Mouse (Mus musculus): ENCODE data around the gene Zfp729b. TPM values are rescaled to one million over a fixed set of nuclear protein-coding genes. Genes with fewer than 3 reads are reported as not detected.

The Zfp729b gene
- 5.5 and 5.8 TPM in 2 replicates for polyA plus RNA-seq (2015; fragmentation: Nextera tagmentation; extraction: Ambion mirVana)

DNA sequence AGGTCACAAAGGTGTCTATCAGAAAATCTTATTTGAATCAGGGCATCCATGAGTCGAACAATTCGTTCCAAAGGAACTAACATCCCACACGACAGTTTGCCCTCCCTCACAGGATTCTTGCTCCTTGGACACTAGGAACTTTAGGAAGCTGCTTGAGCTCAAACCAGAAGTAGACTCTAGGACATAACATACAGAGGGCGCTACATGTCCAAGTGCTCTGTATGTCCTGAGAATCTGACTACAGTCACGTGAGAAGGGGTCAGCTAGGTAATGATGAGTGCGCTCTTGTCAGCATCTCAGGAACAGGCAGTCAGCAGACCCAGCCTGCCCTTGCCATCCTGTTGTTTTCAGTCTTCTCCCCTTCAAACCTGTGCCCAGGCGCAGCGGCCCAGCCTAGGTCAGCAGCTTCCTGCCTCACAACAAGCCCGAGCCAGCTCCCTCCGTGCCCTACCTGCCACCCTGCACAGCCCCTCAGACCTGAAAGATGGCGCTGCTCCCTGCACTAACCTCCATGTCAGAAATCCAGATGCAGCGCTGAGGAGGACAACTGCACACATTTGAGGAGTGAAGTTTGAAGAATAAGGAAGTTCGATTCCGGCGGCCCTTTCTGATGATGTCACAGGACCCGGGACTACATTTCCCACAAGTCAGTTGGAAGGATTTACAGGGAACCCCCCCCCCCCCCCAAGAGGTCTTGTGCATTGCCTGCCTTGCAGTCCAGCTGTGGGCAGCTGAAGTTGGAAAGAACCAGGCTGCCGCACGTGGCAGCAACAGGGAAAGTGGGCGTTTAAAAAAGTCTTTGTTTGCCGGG, at the start of gene Zfp729b:
TSS of gene Zfp729b (minus strand) at position 642 of the 811 bp plus-strand sequence.
- peak within 1 kb of the TSS; percentile 74 for H3K27ac ChIP-seq (ENCODE audit: low read length)
- no peaks in the 10 kb centered on the region for H3K27me3 ChIP-seq (ENCODE audit: control insufficient read depth, insufficient read depth, low read depth, low read length)
- 0 out of 2 replicates have a peak, but pooled peaks cover 2% of the 10 kb centered on the region for H3K36me3 ChIP-seq (ENCODE audit: control insufficient read depth, insufficient read depth, low read length)
- H3K4me3 ChIP-seq (ENCODE audit: low read depth, low read length) = peak within 1 kb of the TSS; percentile 76
- H3K9me3 ChIP-seq (replicated peaks; ENCODE audit: control insufficient read depth, low read length, poor library complexity, severe bottlenecking) = no peaks in the 10 kb centered on the region; the same call in 1 of the 2 replicates
- H3K4me1 ChIP-seq (ENCODE audit: control insufficient read depth, insufficient read depth, low read length) = peaks cover 7% of the 10 kb centered on the region
- H3K4me2 ChIP-seq (ENCODE audit: low read length) = peak within 1 kb of the TSS; percentile 71
- ATAC-seq = peak; percentile 97
- peak within 1 kb of the TSS; percentile 73 for H3K9ac ChIP-seq (ENCODE audit: low read depth, low read length)
- 2% methylated on average over 20 of the region's 20 CpGs for WGBS

DNA sequence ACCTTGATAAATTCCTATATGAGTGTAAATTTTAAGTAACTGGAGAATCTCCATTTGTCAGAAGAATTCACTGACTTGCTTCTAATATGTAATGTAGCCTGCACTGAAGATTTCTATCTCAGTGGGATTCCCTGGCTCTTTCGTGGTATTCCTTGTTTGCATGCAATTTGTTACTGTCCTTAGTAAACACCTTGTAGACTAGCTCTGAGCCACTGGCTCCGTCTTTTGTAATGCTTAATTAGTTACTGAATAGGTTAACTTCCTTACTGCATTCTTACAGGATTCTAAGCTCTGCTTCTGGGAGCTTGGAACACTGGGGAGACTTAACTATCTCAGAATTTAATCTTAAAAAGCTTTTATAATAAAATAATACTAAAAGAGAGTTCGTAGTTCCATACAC, 43.0 kb upstream of the Zfp729b start:
- no peaks in the 10 kb centered on the region for H3K36me3 ChIP-seq (ENCODE audit: control insufficient read depth, insufficient read depth, low read length)
- no peak overlapping the region for H3K4me3 ChIP-seq (ENCODE audit: low read depth, low read length)
- no peaks in the 10 kb centered on the region for H3K4me1 ChIP-seq (ENCODE audit: control insufficient read depth, insufficient read depth, low read length)
- no peak overlapping the region for H3K9ac ChIP-seq (ENCODE audit: low read depth, low read length)
- no peaks in the 10 kb centered on the region for H3K9me3 ChIP-seq (replicated peaks; ENCODE audit: control insufficient read depth, low read length, poor library complexity, severe bottlenecking)
- ATAC-seq = no peak
- WGBS = 37% methylated on average over 3 of the region's 3 CpGs
- no peak overlapping the region for H3K27ac ChIP-seq (ENCODE audit: low read length)
- H3K27me3 ChIP-seq (ENCODE audit: control insufficient read depth, insufficient read depth, low read depth, low read length) = no peaks in the 10 kb centered on the region
- no peak overlapping the region for H3K4me2 ChIP-seq (ENCODE audit: low read length)

DNA sequence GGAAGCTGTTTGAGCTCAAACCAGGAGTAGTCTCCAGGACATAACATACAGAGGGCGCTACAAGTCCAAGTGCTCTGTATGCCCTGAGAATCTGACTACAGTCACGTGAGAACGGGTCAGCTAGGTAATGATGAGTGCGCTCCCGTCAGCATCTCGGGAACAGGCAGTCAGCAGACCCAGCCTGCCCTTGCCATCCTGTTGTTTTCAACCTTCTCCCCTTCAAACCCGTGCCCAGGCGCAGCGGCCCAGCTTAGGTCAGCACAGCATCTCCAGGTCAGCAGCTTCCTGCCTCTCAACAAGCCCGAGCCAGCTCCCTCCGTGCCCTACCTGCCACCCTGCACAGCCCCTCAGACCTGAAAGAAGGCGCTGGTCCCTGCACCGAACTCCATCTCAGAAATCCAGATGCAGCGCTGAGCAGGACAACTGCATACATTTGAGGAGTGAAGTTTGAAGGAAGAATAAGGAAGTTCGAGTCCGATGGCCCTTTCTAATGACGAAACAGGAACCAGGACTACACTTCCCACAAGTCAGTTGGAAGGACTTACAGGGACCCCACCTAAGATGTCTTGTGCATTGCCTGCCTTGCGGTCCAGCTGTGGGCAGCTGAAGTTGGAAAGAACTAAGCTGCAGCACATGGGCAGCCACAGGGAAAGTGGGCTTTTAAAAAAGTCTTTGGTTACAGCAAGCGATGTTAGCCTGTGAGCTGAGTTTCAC, 27.9 kb upstream of the Zfp729b start, which contains the start of the genes Gm49345 and Zfp729a:
TSS of gene Gm49345 (minus strand) at position 476 of the 714 bp plus-strand sequence.
TSS of gene Zfp729a (minus strand) at position 498 of the 714 bp plus-strand sequence.
- peak within 1 kb of the TSS; percentile 57 for H3K4me2 ChIP-seq (ENCODE audit: low read length)
- peak within 1 kb of the TSS; percentile 81 for H3K4me3 ChIP-seq (ENCODE audit: low read depth, low read length)
- H3K9me3 ChIP-seq (replicated peaks; ENCODE audit: control insufficient read depth, low read length, poor library complexity, severe bottlenecking) = no peaks in the 10 kb centered on the region
- no peaks in the 10 kb centered on the region for H3K36me3 ChIP-seq (ENCODE audit: control insufficient read depth, insufficient read depth, low read length)
- ATAC-seq = peak; percentile 99
- WGBS = 0% methylated on average over 19 of the region's 19 CpGs
- H3K27me3 ChIP-seq (ENCODE audit: control insufficient read depth, insufficient read depth, low read depth, low read length) = no peaks in the 10 kb centered on the region
- H3K9ac ChIP-seq (ENCODE audit: low read depth, low read length) = peak within 1 kb of the TSS; percentile 70
- peaks cover 5% of the 10 kb centered on the region for H3K4me1 ChIP-seq (ENCODE audit: control insufficient read depth, insufficient read depth, low read length)
- peak within 1 kb of the TSS; percentile 63 for H3K27ac ChIP-seq (ENCODE audit: low read length)

DNA sequence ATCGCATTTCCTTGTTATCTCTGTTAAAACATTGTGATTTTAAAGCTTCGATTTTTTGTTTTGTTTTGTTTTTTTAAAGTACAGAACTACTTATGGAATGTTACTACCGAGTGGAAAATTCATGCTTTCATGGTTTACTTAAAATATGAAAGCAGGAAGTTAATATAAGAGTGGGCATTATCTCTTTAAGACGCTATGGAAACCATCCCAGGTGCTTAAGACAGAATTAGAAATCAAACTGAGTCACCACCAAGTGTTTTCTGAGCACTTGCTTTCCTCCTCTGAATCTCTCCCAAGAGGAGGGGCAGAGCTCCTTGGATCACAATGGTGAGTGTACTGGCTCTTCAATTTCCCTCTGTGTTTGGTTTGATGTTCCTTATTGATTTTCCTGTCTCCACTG, 601 bp upstream of the Zfp729b start:
- Histone ChIP-seq H3K36me3 (ENCODE audit: control insufficient read depth, insufficient read depth, low read length) (0 out of 2 replicates have a peak, but pooled peaks cover 2% of the 10 kb centered on the region), H3K4me2 (ENCODE audit: low read length) (no peak overlapping the region), H3K27ac (ENCODE audit: low read length) (no peak overlapping the region), H3K27me3 (ENCODE audit: control insufficient read depth, insufficient read depth, low read depth, low read length) (no peaks in the 10 kb centered on the region), H3K9me3 (replicated peaks; ENCODE audit: control insufficient read depth, low read length, poor library complexity, severe bottlenecking) (no peaks in the 10 kb centered on the region; the same call in 1 of the 2 replicates), H3K9ac (ENCODE audit: low read depth, low read length) (no peak overlapping the region), H3K4me3 (ENCODE audit: low read depth, low read length) (no peak overlapping the region), H3K4me1 (ENCODE audit: control insufficient read depth, insufficient read depth, low read length) (peaks cover 7% of the 10 kb centered on the region)
- ATAC-seq = no peak; the same call in 1 of the 2 replicates
- 94% methylated on average over 4 of the region's 4 CpGs for WGBS

DNA sequence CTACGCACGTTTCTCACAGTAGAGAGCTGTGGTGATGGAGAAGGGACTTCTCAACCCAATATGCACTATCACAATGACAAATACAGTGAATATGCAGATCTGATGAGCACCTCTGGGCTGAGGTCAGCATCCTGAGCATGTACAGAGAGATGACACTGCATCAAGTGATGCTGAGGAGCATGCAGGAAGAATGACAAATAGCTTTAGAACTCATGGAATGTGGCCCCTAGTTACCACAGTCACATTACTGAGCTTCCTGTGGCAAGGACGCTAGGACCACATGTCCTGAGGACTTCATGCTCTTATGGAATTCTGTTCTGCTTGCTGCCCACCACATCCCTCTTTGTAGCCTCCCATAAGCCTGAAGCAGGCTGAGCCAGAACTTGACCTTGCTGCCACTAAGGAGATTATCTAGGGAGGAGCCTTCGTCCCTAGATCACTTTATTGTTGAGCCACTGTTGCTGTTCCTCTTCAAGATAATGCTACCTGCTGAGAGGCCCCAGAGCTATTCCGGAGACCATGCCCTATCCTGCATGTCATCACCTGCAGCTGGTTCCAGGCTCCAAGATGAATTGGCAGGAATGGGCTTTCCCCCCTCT, 36.8 kb downstream of the Zfp729b start:
- no peaks in the 10 kb centered on the region for H3K27me3 ChIP-seq (ENCODE audit: control insufficient read depth, insufficient read depth, low read depth, low read length)
- H3K4me1 ChIP-seq (ENCODE audit: control insufficient read depth, insufficient read depth, low read length) = no peaks in the 10 kb centered on the region
- 67% methylated on average over 5 of the region's 5 CpGs for WGBS
- no peak overlapping the region for H3K9ac ChIP-seq (ENCODE audit: low read depth, low read length)
- no peak overlapping the region for H3K4me2 ChIP-seq (ENCODE audit: low read length)
- no peak overlapping the region for H3K27ac ChIP-seq (ENCODE audit: low read length)
- H3K9me3 ChIP-seq (replicated peaks; ENCODE audit: control insufficient read depth, low read length, poor library complexity, severe bottlenecking) = no peaks in the 10 kb centered on the region
- no peak for ATAC-seq
- no peak overlapping the region for H3K4me3 ChIP-seq (ENCODE audit: low read depth, low read length)
- H3K36me3 ChIP-seq (ENCODE audit: control insufficient read depth, insufficient read depth, low read length) = no peaks in the 10 kb centered on the region

DNA sequence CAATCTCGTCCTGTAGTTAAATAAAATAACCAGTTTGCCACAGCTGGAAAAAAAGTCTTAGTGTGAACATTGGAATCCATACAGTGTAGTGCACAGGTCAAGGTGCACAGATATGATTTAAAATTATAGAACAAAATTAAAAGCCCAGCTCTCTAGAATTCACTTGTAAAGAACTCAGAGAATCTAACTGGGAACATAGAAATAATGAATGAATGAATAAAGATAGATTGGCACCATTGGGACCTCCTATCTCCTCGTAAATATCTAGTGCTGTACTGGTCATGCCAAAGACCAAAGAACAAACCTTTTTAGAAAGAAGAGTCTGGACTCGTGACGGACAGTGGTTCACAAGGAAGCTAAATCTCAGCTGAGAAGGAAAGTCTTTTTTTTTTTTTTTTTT, 55.8 kb downstream of the Zfp729b start, which contains the start of gene Zfp748:
TSS of gene Zfp748 (minus strand) at position 101 of the 400 bp plus-strand sequence.
- H3K4me1 ChIP-seq (ENCODE audit: control insufficient read depth, insufficient read depth, low read length) = peaks cover 24% of the 10 kb centered on the region
- H3K9me3 ChIP-seq (replicated peaks; ENCODE audit: control insufficient read depth, low read length, poor library complexity, severe bottlenecking) = no peaks in the 10 kb centered on the region
- H3K27ac ChIP-seq (ENCODE audit: low read length) = peak within 1 kb of the TSS; percentile 69
- no peak for ATAC-seq
- H3K36me3 ChIP-seq (ENCODE audit: control insufficient read depth, insufficient read depth, low read length) = no peaks in the 10 kb centered on the region
- H3K27me3 ChIP-seq (ENCODE audit: control insufficient read depth, insufficient read depth, low read depth, low read length) = no peaks in the 10 kb centered on the region
- H3K4me3 ChIP-seq (ENCODE audit: low read depth, low read length) = peak within 1 kb of the TSS; percentile 67
- WGBS = 77% methylated on average over 4 of the region's 4 CpGs
- H3K9ac ChIP-seq (ENCODE audit: low read depth, low read length) = peak within 1 kb of the TSS; percentile 82
- peak within 1 kb of the TSS; percentile 79 for H3K4me2 ChIP-seq (ENCODE audit: low read length)

DNA sequence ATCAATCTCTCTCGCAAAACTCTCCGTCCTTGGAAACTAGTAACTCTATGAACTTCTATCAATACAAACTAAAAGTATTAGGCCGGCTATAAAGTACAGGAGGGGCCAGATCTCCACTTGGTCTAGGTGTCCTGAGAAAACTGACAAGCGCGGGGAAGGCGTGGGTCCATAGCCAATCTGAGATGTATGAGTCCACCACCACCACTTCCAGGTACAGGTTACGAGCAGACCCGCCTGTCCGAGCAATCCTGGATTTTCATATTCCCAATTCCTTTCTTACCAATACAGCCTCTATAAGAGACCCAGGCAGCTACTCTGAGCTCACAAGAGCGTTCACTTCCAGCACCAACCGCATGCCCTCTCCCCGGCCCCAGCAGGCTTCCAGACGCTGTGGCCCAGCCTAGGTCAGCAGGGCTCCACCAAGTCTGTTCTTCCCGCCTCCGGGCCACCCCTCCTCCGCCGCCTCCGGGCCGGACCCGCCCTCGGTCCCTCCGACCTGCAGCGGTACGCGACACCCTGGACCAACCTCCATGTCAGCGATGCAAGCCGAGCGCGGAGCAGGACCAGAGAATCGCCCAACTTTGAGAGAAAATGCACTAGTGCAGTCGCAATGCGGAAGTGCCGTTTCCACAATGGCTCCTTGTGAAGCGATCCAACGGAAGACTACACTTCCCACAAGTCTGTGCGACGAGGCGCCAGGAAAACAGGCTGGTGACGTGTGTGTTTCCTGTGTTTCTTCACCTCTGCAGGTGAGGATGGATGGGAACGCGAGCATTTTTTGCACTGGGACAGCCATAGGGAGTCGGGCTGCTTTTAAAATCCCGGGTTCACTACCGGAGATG, 56.8 kb downstream of the Zfp729b start:
- under 1% methylated on average over 44 of the region's 44 CpGs for WGBS

DNA sequence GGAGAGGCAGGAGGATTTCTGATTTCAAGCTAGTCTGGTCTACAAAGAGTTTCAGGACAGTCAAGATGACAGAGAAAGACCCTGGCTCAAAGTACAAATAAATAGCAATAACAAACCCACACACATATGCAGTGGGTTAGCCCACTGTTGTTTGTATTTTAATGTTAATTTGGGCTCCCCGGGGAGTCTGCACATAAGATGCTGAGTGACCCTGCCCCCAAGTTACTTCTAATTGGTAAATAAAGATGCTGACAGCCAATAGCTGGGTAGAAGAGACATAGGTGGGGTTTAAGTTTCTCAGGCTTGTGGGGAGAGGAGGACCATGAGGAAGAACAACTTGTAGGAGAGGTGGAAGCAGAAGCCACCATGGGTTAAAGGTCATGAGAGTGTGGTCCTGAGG, 63.6 kb downstream of the Zfp729b start:
- no peaks in the 10 kb centered on the region for H3K9me3 ChIP-seq (replicated peaks; ENCODE audit: control insufficient read depth, low read length, poor library complexity, severe bottlenecking)
- no peaks in the 10 kb centered on the region for H3K27me3 ChIP-seq (ENCODE audit: control insufficient read depth, insufficient read depth, low read depth, low read length)
- no peak overlapping the region for H3K4me2 ChIP-seq (ENCODE audit: low read length)
- peaks cover 5% of the 10 kb centered on the region; the same call in 1 of the 2 replicates for H3K4me1 ChIP-seq (ENCODE audit: control insufficient read depth, insufficient read depth, low read length)
- no peak overlapping the region for H3K9ac ChIP-seq (ENCODE audit: low read depth, low read length)
- WGBS = 81% methylated on average over 1 of the region's 1 CpGs
- H3K4me3 ChIP-seq (ENCODE audit: low read depth, low read length) = no peak overlapping the region
- H3K27ac ChIP-seq (ENCODE audit: low read length) = no peak overlapping the region
- H3K36me3 ChIP-seq (ENCODE audit: control insufficient read depth, insufficient read depth, low read length) = peaks cover 25% of the 10 kb centered on the region
- no peak for ATAC-seq

More for the DNA sequence above, 56.8 kb downstream of the Zfp729b start:
- Histone ChIP-seq H3K4me3 (ENCODE audit: low read depth, low read length) (peak overlapping the region; percentile 67), H3K9ac (ENCODE audit: low read depth, low read length) (peak overlapping the region; percentile 82), H3K27me3 (ENCODE audit: control insufficient read depth, insufficient read depth, low read depth, low read length) (no peaks in the 10 kb centered on the region), H3K27ac (ENCODE audit: low read length) (peak overlapping the region; percentile 69), H3K36me3 (ENCODE audit: control insufficient read depth, insufficient read depth, low read length) (no peaks in the 10 kb centered on the region), H3K4me1 (ENCODE audit: control insufficient read depth, insufficient read depth, low read length) (peaks cover 24% of the 10 kb centered on the region), H3K9me3 (replicated peaks; ENCODE audit: control insufficient read depth, low read length, poor library complexity, severe bottlenecking) (no peaks in the 10 kb centered on the region), H3K4me2 (ENCODE audit: low read length) (peak overlapping the region; percentile 79)
- ATAC-seq = peak; percentile 99
